Mouse (Mus musculus) cerebellum, adult 11 months (tissue): ENCODE measurements around the gene Tceal3.
"Not testable (repeated sequence)": the region's sequence is repeated elsewhere in the genome, so short reads cannot be mapped to it uniquely, and the experiment has no call there.

Experiments used
- DNase-seq: peaks from one replicate; pipeline ENCODE4 v3.0.0; 2022

The Tceal3 gene

DNA sequence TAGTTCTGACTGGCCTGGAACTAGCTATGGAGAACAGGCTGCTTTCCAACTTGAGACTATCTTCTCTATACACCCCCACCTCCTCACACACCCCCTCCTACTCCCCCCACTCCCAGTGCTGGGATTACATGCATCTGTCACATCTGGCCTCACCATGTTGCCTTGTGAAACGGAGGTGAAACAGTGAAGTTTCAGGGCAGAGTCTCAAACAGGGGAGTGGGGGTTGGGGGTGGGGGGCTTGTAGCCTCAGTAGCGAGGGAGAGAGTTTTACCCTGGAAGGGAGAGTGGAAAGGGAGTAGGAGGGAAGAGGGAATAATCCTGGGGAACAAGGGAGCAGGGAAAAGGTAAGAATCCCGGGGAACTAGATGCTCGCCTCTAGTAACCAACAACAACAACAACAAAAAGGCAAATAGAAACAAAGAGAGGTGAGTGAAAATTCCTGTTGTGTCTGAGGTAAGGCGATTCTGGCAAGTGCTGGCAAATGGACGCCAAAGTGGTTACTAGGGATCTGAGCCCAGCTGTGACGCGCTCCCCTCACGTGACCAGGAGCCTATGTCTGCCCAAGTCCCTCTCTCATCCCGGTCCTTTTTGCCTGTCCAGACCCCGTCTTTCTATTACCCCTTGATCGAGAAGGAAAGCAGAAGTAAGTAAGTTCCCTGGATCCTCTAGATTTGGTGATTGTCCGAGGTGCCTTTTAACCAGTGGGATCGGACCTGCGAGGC, 117.0 kb downstream of the Tceal3 start, which contains the start of gene Tceal1:
Gene Tceal1, plus strand, starts transcription at position 537 of the 722 bp plus-strand sequence.
- DNase-seq = peak; percentile 59

DNA sequence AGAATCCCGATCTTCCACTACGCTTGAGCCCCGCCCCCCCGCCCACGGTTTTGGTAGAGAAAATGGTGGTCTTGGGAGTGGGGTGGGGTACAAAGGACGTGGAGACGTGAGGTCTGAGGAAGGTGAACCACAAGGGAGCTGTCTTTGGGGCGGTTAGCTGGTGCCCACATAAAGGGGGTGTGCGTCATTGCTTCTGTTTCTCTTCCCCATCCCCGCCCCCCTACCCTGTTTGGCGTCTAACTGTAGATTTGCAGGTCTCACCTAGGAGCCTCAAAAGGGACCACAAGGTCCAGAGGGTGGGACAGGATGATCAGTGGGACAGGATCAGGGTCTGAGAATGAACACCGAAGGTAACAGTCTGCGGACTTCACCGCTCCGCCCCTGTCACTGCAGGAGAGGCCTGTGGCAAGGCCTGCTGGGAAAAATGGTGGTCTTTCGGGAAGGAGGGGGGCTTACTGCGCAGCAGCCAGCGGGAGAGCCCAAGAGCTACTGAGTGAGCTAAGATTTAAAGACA, 117.6 kb downstream of the Tceal3 start:
- DNase-seq = peak; percentile 27

DNA sequence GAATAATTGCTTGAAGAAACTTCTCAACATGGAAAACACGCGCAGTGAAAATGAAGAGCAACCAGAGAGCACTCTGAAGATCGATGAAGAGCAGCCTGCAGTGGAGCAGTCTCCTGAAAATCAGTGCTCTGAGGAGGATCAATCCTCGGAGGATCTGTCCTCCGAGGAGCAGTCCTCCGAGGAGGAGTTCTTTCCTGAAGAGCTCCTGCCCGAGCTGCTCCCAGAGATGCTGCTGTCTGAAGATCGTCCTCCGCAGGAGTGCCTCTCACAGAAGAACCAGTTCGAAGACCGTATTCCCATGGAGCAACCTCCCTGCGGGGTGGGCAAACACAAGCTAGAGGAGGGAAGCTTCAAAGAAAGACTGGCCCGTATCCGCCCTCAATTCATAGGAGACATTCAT, 118.1 kb downstream of the Tceal3 start:
- DNase-seq = peak; percentile 2

DNA sequence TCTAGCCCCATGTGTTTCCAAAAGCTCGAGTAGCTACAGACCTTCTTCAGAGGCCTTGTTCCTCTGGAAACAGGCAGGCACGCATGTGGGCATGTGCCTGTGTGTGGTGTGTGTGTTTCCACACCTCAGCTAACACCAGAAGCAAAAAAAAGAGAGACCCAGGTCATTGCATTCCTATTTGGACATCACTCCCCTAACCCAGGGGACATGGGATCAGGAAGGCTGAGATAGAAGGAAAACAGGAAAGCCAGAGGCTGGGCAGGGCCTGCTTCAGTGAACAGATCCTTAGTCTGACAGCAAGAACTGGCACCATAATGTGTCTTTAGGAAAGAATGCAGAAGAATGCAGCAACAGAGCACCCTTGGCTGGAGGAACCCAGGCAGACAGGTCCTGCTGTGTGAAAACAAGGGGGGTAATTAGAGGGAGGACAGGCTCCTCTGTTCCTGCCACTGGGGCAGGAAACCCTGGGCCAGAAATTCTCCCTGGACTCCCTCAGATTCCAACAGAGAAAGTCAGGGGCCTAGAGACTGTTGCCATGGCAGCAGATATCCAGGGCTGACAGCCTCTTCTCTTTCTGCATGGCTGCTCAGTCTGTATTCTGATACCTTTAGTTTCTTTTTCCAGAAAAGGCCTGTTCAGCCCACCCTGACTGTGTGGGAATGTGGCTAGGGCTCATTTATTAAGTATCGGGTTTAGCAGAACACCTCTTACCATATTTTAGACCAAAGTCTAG, 124.3 kb downstream of the Tceal3 start:
- not testable (repeated sequence) for DNase-seq
